Mouse (Mus musculus) stomach, embryonic 15.5 days (tissue): Measurements from ENCODE around the gene Ints12. TPM values are rescaled to one million over a fixed set of nuclear protein-coding genes. Genes with fewer than 3 reads are reported as not detected.

Experiments
- ATAC-seq: fragments of 200-750 bp; cut with Nextera tagmentation; 2 replicates; pipeline ENCODE4 v1.8.0; 2017; ENCODE audit warnings: low read depth, moderate number of reproducible peaks, moderate TSS enrichment; ENCODE audit not compliant: insufficient read depth, low FRiP score
- H3K27ac ChIP-seq: fragments of 300-500 bp; sonication (generic); 2 replicates; pipeline ENCODE4 v1.5.1; 2015; ENCODE audit warnings: mild to moderate bottlenecking, inconsistent platforms
- H3K27me3 ChIP-seq: fragments of 300-500 bp; sonication (generic); replicated peaks from 2 replicates; pipeline ENCODE4 v1.6.1; 2015; ENCODE audit warnings: inconsistent platforms
- H3K36me3 ChIP-seq: fragments of 300-500 bp; sonication (generic); 2 replicates; pipeline ENCODE4 v1.6.1; 2015; ENCODE audit warnings: inconsistent platforms
- H3K4me1 ChIP-seq: fragments of 300-500 bp; sonication (generic); 2 replicates; pipeline ENCODE4 v1.6.1; 2015; ENCODE audit warnings: inconsistent platforms
- H3K4me2 ChIP-seq: fragments of 300-500 bp; sonication (generic); 2 replicates; pipeline ENCODE4 v1.6.1; 2015; ENCODE audit warnings: mild to moderate bottlenecking, inconsistent platforms
- H3K4me3 ChIP-seq: fragments of 300-500 bp; sonication (generic); replicated peaks from 2 replicates; pipeline ENCODE4 v1.5.1; 2015; ENCODE audit warnings: inconsistent platforms
- H3K9ac ChIP-seq: fragments of 300-500 bp; sonication (generic); 2 replicates; pipeline ENCODE4 v1.6.1; 2015; ENCODE audit warnings: inconsistent platforms
- H3K9me3 ChIP-seq: fragments of 300-500 bp; sonication (generic); 2 replicates; pipeline ENCODE4 v1.6.1; 2016; ENCODE audit warnings: inconsistent platforms
- WGBS: fragments of 180-500 bp; shearing (Covaris S2); methylation state at CpG from one replicate; pipeline ENCODE4 v1.1.7; 2015; 5-methylcytosine and 5-hydroxymethylcytosine counted together
- polyA plus RNA-seq: library from polyadenylated mRNA; unstranded; fragments of >200 nt; fragmentation: Nextera tagmentation; extraction: Ambion mirVana; gene quantifications from 2 replicates; pipeline ENCODE4 v1.2.1, GENCODE M21; 2015

The Ints12 gene
- polyA plus RNA-seq, 1 experiment from 2014 or later = 20.9 TPM

DNA sequence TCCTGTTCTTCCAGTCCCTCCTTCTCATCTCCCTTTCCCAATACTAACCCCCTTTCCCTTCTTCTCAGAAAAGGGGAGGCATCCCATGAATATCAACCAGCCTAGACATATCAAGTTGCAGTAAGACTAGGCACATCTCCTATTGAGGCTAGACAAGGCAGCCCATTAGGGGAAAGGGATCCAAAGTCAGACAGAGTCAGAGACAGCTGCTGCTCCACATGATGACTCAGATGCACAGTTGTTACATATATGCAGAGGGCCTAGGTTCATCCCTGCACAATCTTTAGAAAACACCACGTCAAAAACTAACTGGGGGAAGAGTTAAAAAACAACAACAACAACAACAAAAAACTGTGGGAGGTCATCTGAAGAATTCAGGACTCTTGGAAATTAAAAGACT is 61.2 kb downstream of the Ints12 start:
- no peak for ATAC-seq
- Histone ChIP-seq H3K27me3 (no peaks in the 10 kb centered on the region), H3K36me3 (no peaks in the 10 kb centered on the region), H3K4me2 (no peak overlapping the region), H3K27ac (no peak overlapping the region), H3K9ac (no peak overlapping the region), H3K9me3 (no peaks in the 10 kb centered on the region), H3K4me1 (no peaks in the 10 kb centered on the region), H3K4me3 (no peak overlapping the region)
- 63% methylated on average over 1 of the region's 1 CpGs for WGBS

DNA sequence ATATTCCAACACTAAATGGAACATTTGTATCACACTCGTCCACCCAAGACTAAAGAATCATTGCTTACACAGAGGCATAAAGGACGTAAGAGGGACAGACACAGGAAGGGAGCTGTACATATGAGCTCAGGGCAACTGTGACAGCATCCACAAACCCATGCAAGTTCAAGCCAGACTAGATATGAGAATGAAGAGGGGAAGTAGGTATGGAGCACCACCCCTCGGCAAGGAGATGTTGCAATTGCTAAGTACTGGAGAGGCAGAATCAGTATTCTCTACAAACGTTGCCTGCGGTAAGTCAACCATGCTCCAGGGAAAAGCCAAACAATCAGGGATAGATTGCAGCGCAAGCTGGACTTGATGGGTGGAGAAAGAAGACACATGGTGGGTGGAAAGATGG is 62.0 kb downstream of the Ints12 start:
- H3K27me3 ChIP-seq = no peaks in the 10 kb centered on the region
- 60% methylated on average over 6 of the region's 6 CpGs for WGBS
- H3K4me3 ChIP-seq = no peak overlapping the region
- H3K9me3 ChIP-seq = no peaks in the 10 kb centered on the region
- no peak overlapping the region for H3K4me2 ChIP-seq
- H3K36me3 ChIP-seq = no peaks in the 10 kb centered on the region
- H3K27ac ChIP-seq = no peak overlapping the region
- H3K4me1 ChIP-seq = no peaks in the 10 kb centered on the region
- no peak overlapping the region for H3K9ac ChIP-seq
- no peak for ATAC-seq

DNA sequence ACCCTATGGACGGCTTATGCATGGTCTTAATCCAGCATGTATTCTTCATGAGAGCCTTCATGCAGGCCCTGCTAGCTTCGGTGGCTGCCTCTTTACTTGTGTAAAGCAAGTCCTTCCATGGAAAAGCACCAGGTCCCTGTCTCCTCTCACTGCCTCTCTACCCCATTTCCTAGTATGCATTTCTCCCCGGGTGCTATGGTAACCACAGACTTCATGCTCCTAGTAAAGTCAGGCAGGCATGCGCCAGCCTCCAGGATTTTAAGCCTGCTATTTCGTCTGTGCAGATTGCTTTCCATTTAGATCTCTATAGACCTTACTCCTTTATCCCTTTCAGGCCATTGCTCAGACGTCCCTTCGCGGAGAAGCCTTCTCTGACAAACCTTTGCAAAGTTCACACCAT is 63.0 kb downstream of the Ints12 start:
- Histone ChIP-seq H3K4me2 (no peak overlapping the region), H3K9ac (no peak overlapping the region), H3K4me3 (no peak overlapping the region), H3K27me3 (no peaks in the 10 kb centered on the region), H3K27ac (no peak overlapping the region), H3K36me3 (no peaks in the 10 kb centered on the region), H3K9me3 (no peaks in the 10 kb centered on the region), H3K4me1 (no peaks in the 10 kb centered on the region)
- 79% methylated on average over 8 of the region's 8 CpGs for WGBS
- ATAC-seq = no peak

DNA sequence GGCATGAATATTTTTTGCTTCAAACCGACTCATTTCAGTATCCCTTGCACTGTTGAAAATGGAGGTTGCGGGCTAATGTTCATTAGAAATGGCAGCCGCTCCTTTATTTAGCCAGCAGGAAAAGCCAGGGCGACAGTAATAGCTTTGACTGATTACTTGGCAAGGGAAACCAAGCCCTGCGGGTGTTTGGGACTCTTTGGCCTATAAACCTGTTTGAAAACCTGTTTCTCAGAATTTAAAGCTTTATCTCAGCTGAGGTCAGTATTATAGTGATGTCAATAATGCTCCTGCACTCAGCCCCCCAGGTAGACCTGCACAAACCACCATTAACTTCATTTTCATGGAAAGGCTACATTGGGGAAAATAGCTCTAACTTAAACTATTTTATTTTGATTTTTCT is 66.6 kb downstream of the Ints12 start:
- Histone ChIP-seq H3K9me3 (no peaks in the 10 kb centered on the region), H3K36me3 (no peaks in the 10 kb centered on the region), H3K4me2 (no peak overlapping the region), H3K4me1 (no peaks in the 10 kb centered on the region), H3K27me3 (no peaks in the 10 kb centered on the region), H3K9ac (no peak overlapping the region), H3K4me3 (no peak overlapping the region), H3K27ac (no peak overlapping the region)
- WGBS = 31% methylated on average over 5 of the region's 5 CpGs
- ATAC-seq = peak; percentile 43; the same call in 1 of the 2 replicates

Other genes starting within 250 kb of the Ints12 start
- gene Npnt, start 141.5 kb upstream of the Ints12 start, polyA plus RNA-seq = 51.4 and 51.8 TPM in 2 replicates
- 6.6 and 6.9 TPM in 2 replicates for gene Gstcd, start 193 bp downstream of the Ints12 start, polyA plus RNA-seq
- 2.0 and 2.6 TPM in 2 replicates for gene Arhgef38, start 143.1 kb downstream of the Ints12 start, polyA plus RNA-seq
- gene Ppa2, start 218.3 kb downstream of the Ints12 start, polyA plus RNA-seq = 95.6 and 103 TPM in 2 replicates